Mouse (Mus musculus) embryonic stem cell, embryonic (primary cell): Measurements from ENCODE around the gene Tmbim6.

Source experiments
- CTCF ChIA-PET, 4 experiments: fragments of 300-600 bp in 2 of 4; fragments of 350-600 bp in 2 of 4; sonication (Branson Sonifier 250); formaldehyde crosslinking; loops; one replicate each; lab custom pipeline; 2022; ENCODE audit warnings: inconsistent platforms in 2 of 4; lab: Charles Lee
- POLR2A ChIA-PET, 4 experiments: fragments of 300-600 bp in 2 of 4; fragments of 350-600 bp in 2 of 4; sonication (Branson Sonifier 250); formaldehyde crosslinking; loops; one replicate each; lab custom pipeline; 2022; ENCODE audit warnings: antibody characterized with exemption in 4 of 4, inconsistent platforms in 1 of 4; lab: Charles Lee

Tmbim6 gene

GRCm38 (mm10) chr15:99446136-99446535, 53.5 kb downstream of the Tmbim6 start:
- ChIA-PET POLR2A (interaction anchor here (0.5 to 2.7 kb wide), 4 partner anchors 12 to 260 kb away, joined by 3 to 8 read pairs (median 4); partner anchors contain the start of gene Nckap5l (in 1 of the 4)), CTCF (interaction anchor here in 3 of 4 experiments (0.6 to 1.5 kb wide), 4 partner anchors 25 to 1272 kb away, joined by 3 to 4 read pairs (median 4); no protein-coding TSS in a partner anchor)

- ChIA-PET POLR2A (interaction anchor here in 3 of 4 experiments (0.6 to 2.5 kb wide), 11 partner anchors 8 to 190 kb away, joined by 3 to 7 read pairs (median 4); partner anchors contain the start of gene Nckap5l (in 1 of the 3)), CTCF (interaction anchor here in 3 of 4 experiments (0.6 to 1.6 kb wide), 6 partner anchors 16 to 70 kb away, joined by 3 to 4 read pairs (median 3); no protein-coding TSS in a partner anchor)
Observed at GRCm38 (mm10) chr15:99449131-99449750, 56.6 kb downstream of the Tmbim6 start.

- ChIA-PET CTCF (interaction anchor here in 3 of 4 experiments (0.6 to 1.6 kb wide), 6 partner anchors 17 to 70 kb away, joined by 3 to 4 read pairs (median 3); no protein-coding TSS in a partner anchor), POLR2A (interaction anchor here in 3 of 4 experiments (0.6 to 2.5 kb wide), 9 partner anchors 8 to 190 kb away, joined by 3 to 7 read pairs (median 4); partner anchors contain the start of gene Nckap5l (in 1 of the 3))
Observed at GRCm38 (mm10) chr15:99449751-99450280, 57.1 kb downstream of the Tmbim6 start.

- ChIA-PET CTCF (interaction anchor here in 3 of 4 experiments (0.5 to 1.3 kb wide), 4 partner anchors 31 to 427 kb away, joined by 3 to 6 read pairs (median 4); no protein-coding TSS in a partner anchor), POLR2A (interaction anchor here in 2 of 4 experiments (1.1 to 1.2 kb wide), 2 partner anchors 19 to 22 kb away, joined by 3 to 5 read pairs; no protein-coding TSS in a partner anchor)
Observed at GRCm38 (mm10) chr15:99453153-99453900, 60.6 kb downstream of the Tmbim6 start.

- ChIA-PET CTCF (interaction anchor here (0.5 to 0.9 kb wide), 10 partner anchors 28 to 1665 kb away, joined by 3 to 11 read pairs (median 4); no protein-coding TSS in a partner anchor), POLR2A (interaction anchor here in 3 of 4 experiments (0.6 to 2.2 kb wide), 11 partner anchors 16 to 940 kb away, joined by 3 to 10 read pairs (median 4); no protein-coding TSS in a partner anchor)
Observed at GRCm38 (mm10) chr15:99454585-99455279, 62.0 kb downstream of the Tmbim6 start.

GRCm38 (mm10) chr15:99455415-99455814, 62.7 kb downstream of the Tmbim6 start:
- POLR2A ChIA-PET: interaction anchor here in 3 of 4 experiments (0.6 to 2.2 kb wide), 11 partner anchors 15 to 828 kb away, joined by 3 to 10 read pairs (median 3); no protein-coding TSS in a partner anchor
- CTCF ChIA-PET: no interaction called here

GRCm38 (mm10) chr15:99456338-99456962, 63.8 kb downstream of the Tmbim6 start:
- CTCF ChIA-PET: no interaction called here
- POLR2A ChIA-PET: interaction anchor here in 2 of 4 experiments (0.7 to 2.4 kb wide), 4 partner anchors 14 to 637 kb away, joined by 3 to 10 read pairs (median 4); no protein-coding TSS in a partner anchor

- ChIA-PET POLR2A (interaction anchor here in 3 of 4 experiments (0.6 to 2.4 kb wide), 35 partner anchors 8 to 1774 kb away, joined by 3 to 17 read pairs (median 5); partner anchors contain the start of genes Tmbim6 (in 2 of the 3), Bcdin3d (in 1 of the 3), Mcrs1 (in 1 of the 3) and Prpf40b (in 1 of the 3)), CTCF (interaction anchor here (0.5 to 2.2 kb wide), 19 partner anchors 9 to 1662 kb away, joined by 3 to 15 read pairs (median 4); partner anchors contain the start of genes Bcdin3d (in 1 of the 4) and Tuba1c (in 1 of the 4))
Observed at GRCm38 (mm10) chr15:99456963-99457605, 64.4 kb downstream of the Tmbim6 start.

GRCm38 (mm10) chr15:99457606-99458401, 65.1 kb downstream of the Tmbim6 start, which contains the start of gene Nckap5l:
Nckap5l (minus strand) TSS chr15:99457748.
- POLR2A ChIA-PET: interaction anchor here (0.5 to 2.4 kb wide), 54 partner anchors 8 to 1774 kb away, joined by 3 to 17 read pairs (median 4); partner anchors contain the start of genes Racgap1 (in 2 of the 4), Tmbim6 (in 2 of the 4), Tuba1c (in 2 of the 4) and Bcdin3d (in 1 of the 4)
- CTCF ChIA-PET: interaction anchor here (0.5 to 2.2 kb wide), 27 partner anchors 9 to 1662 kb away, joined by 3 to 15 read pairs (median 4); partner anchors contain the start of genes Bcdin3d (in 1 of the 4), Prpf40b (in 1 of the 4), Tmbim6 (in 1 of the 4) and Tuba1c (in 1 of the 4)
